In the genomic region with DNA sequence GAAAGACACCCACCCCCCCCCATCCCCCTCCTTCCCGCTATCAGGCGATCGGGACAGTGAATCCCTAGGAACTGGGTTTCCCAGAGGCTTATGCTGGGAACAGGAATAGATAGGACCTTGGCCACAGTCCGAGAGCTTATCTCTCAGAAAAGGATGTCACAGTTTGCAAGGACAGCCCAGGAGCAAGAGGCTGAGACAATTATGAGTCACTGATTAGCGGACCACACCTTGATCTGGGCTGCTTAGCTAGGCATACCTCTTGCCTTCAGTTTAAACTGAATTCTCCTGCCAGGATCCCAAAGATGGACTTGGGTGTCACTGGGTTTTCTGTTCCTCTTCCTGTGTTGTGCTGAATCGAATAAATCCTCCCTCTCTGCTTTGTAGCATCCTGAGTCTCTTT, we compare ENCODE assay signal across 18 mouse cellular contexts. TPM values are rescaled to one million over a fixed set of nuclear protein-coding genes. Genes with fewer than 3 reads are reported as not detected.
DNase-seq lines count a peak whose midpoint lies in the region; ATAC-seq and TF ChIP-seq lines count a peak whose summit lies in the region.
"Had no signal": no experiment of that assay in that cellular context is flagged by ENCODE, and none has a peak within 500 bp of the region (broad histone marks: within the 10 kb centered on the region; RNA-seq: fewer than 3 reads in every experiment).

No protein-coding gene starts in this region.

- no peak overlapping the region for H3K9ac ChIP-seq in forebrain, embryonic 11.5 days (ENCODE audit: low read length)
- no peak overlapping the region for H3K9ac ChIP-seq in forebrain, embryonic 15.5 days (replicated peaks)
- no peak overlapping the region for H3K9ac ChIP-seq in lung, postnatal 0 days (replicated peaks; ENCODE audit: low read depth)
- no peak overlapping the region for H3K9ac ChIP-seq in liver, embryonic 12.5 days
- H3K9ac ChIP-seq: embryonic facial prominence, embryonic 15.5 days; heart, embryonic 15.5 days; midbrain, embryonic 15.5 days; neural tube, embryonic 12.5 days; stomach, embryonic 15.5 days had no signal

- no peaks in the 10 kb centered on the region for H3K9me3 ChIP-seq in forebrain, embryonic 11.5 days (ENCODE audit: control insufficient read depth, low read length)
- no peaks in the 10 kb centered on the region for H3K9me3 ChIP-seq in forebrain, embryonic 15.5 days
- H3K9me3 ChIP-seq in lung, postnatal 0 days (ENCODE audit: low read length), result no peaks in the 10 kb centered on the region
- H3K9me3 ChIP-seq in liver, embryonic 12.5 days (replicated peaks), result no peaks in the 10 kb centered on the region
- no peaks in the 10 kb centered on the region for H3K9me3 ChIP-seq in embryonic facial prominence, embryonic 10.5 days
- H3K9me3 ChIP-seq: embryonic facial prominence, embryonic 15.5 days; heart, embryonic 15.5 days; midbrain, embryonic 15.5 days; neural tube, embryonic 12.5 days; stomach, embryonic 15.5 days had no signal

- no peak overlapping the region for H3K4me3 ChIP-seq in forebrain, embryonic 11.5 days (ENCODE audit: low read depth, low read length)
- H3K4me3 ChIP-seq in forebrain, embryonic 15.5 days, result no peak overlapping the region
- no peak overlapping the region for H3K4me3 ChIP-seq in lung, postnatal 0 days (ENCODE audit: low read depth, low read length)
- H3K4me3 ChIP-seq in liver, embryonic 12.5 days, result no peak overlapping the region
- H3K4me3 ChIP-seq in embryonic facial prominence, embryonic 10.5 days, result no peak overlapping the region
- H3K4me3 ChIP-seq: embryonic facial prominence, embryonic 15.5 days; heart, embryonic 15.5 days; left cerebral cortex, adult 2 months; midbrain, embryonic 15.5 days; neural tube, embryonic 12.5 days; stomach, embryonic 15.5 days had no signal

- H3K4me2 ChIP-seq in forebrain, embryonic 11.5 days (ENCODE audit: low read depth, low read length, severe bottlenecking), result no peak overlapping the region
- no peak overlapping the region for H3K4me2 ChIP-seq in forebrain, embryonic 15.5 days (replicated peaks)
- no peak overlapping the region for H3K4me2 ChIP-seq in lung, postnatal 0 days (replicated peaks; ENCODE audit: low read depth, low read length)
- H3K4me2 ChIP-seq in liver, embryonic 12.5 days, result no peak overlapping the region
- H3K4me2 ChIP-seq: embryonic facial prominence, embryonic 15.5 days; heart, embryonic 15.5 days; midbrain, embryonic 15.5 days; neural tube, embryonic 12.5 days; stomach, embryonic 15.5 days had no signal

- no peak for TF ChIP-seq CTCF in lung, postnatal 0 days (IDR thresholded peaks at IDR 0.05)

- no peaks in the 10 kb centered on the region for H3K36me3 ChIP-seq in forebrain, embryonic 11.5 days (ENCODE audit: control insufficient read depth, insufficient read depth, low read length)
- no peaks in the 10 kb centered on the region for H3K36me3 ChIP-seq in forebrain, embryonic 15.5 days
- no peaks in the 10 kb centered on the region for H3K36me3 ChIP-seq in lung, postnatal 0 days (ENCODE audit: insufficient read depth, low read length)
- H3K36me3 ChIP-seq in liver, embryonic 12.5 days, result no peaks in the 10 kb centered on the region
- no peaks in the 10 kb centered on the region for H3K36me3 ChIP-seq in embryonic facial prominence, embryonic 10.5 days (replicated peaks)
- H3K36me3 ChIP-seq: embryonic facial prominence, embryonic 15.5 days; heart, embryonic 15.5 days; midbrain, embryonic 15.5 days; neural tube, embryonic 12.5 days; stomach, embryonic 15.5 days had no signal

- H3K27me3 ChIP-seq in forebrain, embryonic 11.5 days (ENCODE audit: control insufficient read depth, insufficient read depth, low read length), result no peaks in the 10 kb centered on the region
- no peaks in the 10 kb centered on the region for H3K27me3 ChIP-seq in forebrain, embryonic 15.5 days
- no peaks in the 10 kb centered on the region for H3K27me3 ChIP-seq in lung, postnatal 0 days (replicated peaks; ENCODE audit: insufficient read depth, low read length)
- H3K27me3 ChIP-seq in liver, embryonic 12.5 days (replicated peaks), result no peaks in the 10 kb centered on the region
- H3K27me3 ChIP-seq in embryonic facial prominence, embryonic 10.5 days (replicated peaks; ENCODE audit: low read depth, poor library complexity, severe bottlenecking), result no peaks in the 10 kb centered on the region
- H3K27me3 ChIP-seq: embryonic facial prominence, embryonic 15.5 days; heart, embryonic 15.5 days; midbrain, embryonic 15.5 days; neural tube, embryonic 12.5 days; stomach, embryonic 15.5 days had no signal

- no peaks in the 10 kb centered on the region for H3K4me1 ChIP-seq in forebrain, embryonic 11.5 days (replicated peaks; ENCODE audit: control insufficient read depth, insufficient read depth, low read length)
- H3K4me1 ChIP-seq in forebrain, embryonic 15.5 days, result no peaks in the 10 kb centered on the region
- H3K4me1 ChIP-seq in lung, postnatal 0 days (ENCODE audit: insufficient read depth, low read depth, low read length), result no peaks in the 10 kb centered on the region
- peaks cover 18% of the 10 kb centered on the region for H3K4me1 ChIP-seq in liver, embryonic 12.5 days
- H3K4me1 ChIP-seq in embryonic facial prominence, embryonic 10.5 days, result 0 out of 2 replicates have a peak, but pooled peaks cover 2% of the 10 kb centered on the region
- H3K4me1 ChIP-seq: embryonic facial prominence, embryonic 15.5 days; midbrain, embryonic 15.5 days; stomach, embryonic 15.5 days had no signal

- ATAC-seq in forebrain, embryonic 11.5 days (replicated peaks; ENCODE audit: low FRiP score), result no peak
- ATAC-seq in forebrain, embryonic 15.5 days (replicated peaks), result no peak
- ATAC-seq in lung, postnatal 0 days, result no peak
- ATAC-seq in liver, embryonic 12.5 days, result peak; percentile 24; the same call in 1 of the 2 replicates
- ATAC-seq: forebrain, embryonic 16.5 days; midbrain, embryonic 15.5 days had no signal

- no peak overlapping the region for H3K27ac ChIP-seq in forebrain, embryonic 11.5 days (ENCODE audit: low read depth, low read length)
- H3K27ac ChIP-seq in forebrain, embryonic 15.5 days (replicated peaks), result no peak overlapping the region
- H3K27ac ChIP-seq in lung, postnatal 0 days (ENCODE audit: low read length), result no peak overlapping the region
- H3K27ac ChIP-seq in liver, embryonic 12.5 days, result no peak overlapping the region
- no peak overlapping the region for H3K27ac ChIP-seq in embryonic facial prominence, embryonic 10.5 days (replicated peaks)
- H3K27ac ChIP-seq: embryonic facial prominence, embryonic 15.5 days; heart, embryonic 15.5 days; hindbrain, postnatal 0 days; left cerebral cortex, adult 2 months; macrophage; midbrain, embryonic 15.5 days; neural tube, embryonic 12.5 days; stomach, embryonic 15.5 days had no signal

- 85% methylated on average over 6 of the region's 6 CpGs for WGBS in forebrain, embryonic 11.5 days
- WGBS in forebrain, embryonic 15.5 days, result 88% methylated on average over 6 of the region's 6 CpGs
- 72% methylated on average over 6 of the region's 6 CpGs for WGBS in lung, postnatal 0 days
- WGBS in liver, embryonic 12.5 days (ENCODE audit: insufficient replicate concordance), result 48% methylated on average over 6 of the region's 6 CpGs
- 85% methylated on average over 6 of the region's 6 CpGs for WGBS in embryonic facial prominence, embryonic 10.5 days

- TF ChIP-seq EP300 in lung, postnatal 0 days (IDR thresholded peaks at IDR 0.05), result no peak

- peak; percentile 29 for DNase-seq in forebrain, embryonic 11.5 days (ENCODE audit: low spot score)
- peak; percentile 43 for DNase-seq in lung, postnatal 36 days
- no peak for DNase-seq in lung, postnatal 0 days (ENCODE audit: low spot score)
- no peak for DNase-seq in right cerebral cortex, postnatal 4 days
- DNase-seq in embryonic facial prominence, embryonic 10.5 days (ENCODE audit: low spot score), result no peak
- DNase-seq: cerebellum, adult 9-10 months; gastrocnemius, postnatal 25 days had no signal

RNA-seq across cellular contexts. Expression of a gene that starts 6.0 kb away (rescaled TPM):
- 12.4 and 13.3 TPM in 2 replicates for polyA plus RNA-seq in forebrain, embryonic 11.5 days (2014; fragmentation: Nextera tagmentation; extraction: Ambion mirVana)
- polyA plus RNA-seq in forebrain, embryonic 15.5 days (2015; fragmentation: Nextera tagmentation; extraction: Ambion mirVana), result 34.8 and 36.1 TPM in 2 replicates
- 8.4 and 10.8 TPM in 2 replicates for polyA plus RNA-seq in lung, postnatal 0 days (2015; fragmentation: Nextera tagmentation; extraction: Ambion mirVana)
- polyA plus RNA-seq in liver, embryonic 12.5 days (2016; fragmentation: Nextera tagmentation; extraction: Ambion mirVana), result 3.8 and 4.4 TPM in 2 replicates
- polyA plus RNA-seq in embryonic facial prominence, embryonic 10.5 days (2016; fragmentation: Nextera tagmentation; extraction: Ambion mirVana), result 14.0 and 14.3 TPM in 2 replicates

Comparison
In these comparisons a context has a peak if more than half of its experiments do, and no peak if none do; other contexts are left out.
1. DNase-seq: peak in forebrain, embryonic 11.5 days (single experiment) and lung, postnatal 36 days (single experiment); none in lung, postnatal 0 days (single experiment), right cerebral cortex, postnatal 4 days (single experiment) and embryonic facial prominence, embryonic 10.5 days (single experiment).